Mouse (Mus musculus): ENCODE measurements at regions not wholly inside any gene's neighbourhood (a gene's known extent, or its start where the extent isn't known, plus 50 kb on each side); places are given as distances from the start of the nearest gene placed in this dataset.

DNA sequence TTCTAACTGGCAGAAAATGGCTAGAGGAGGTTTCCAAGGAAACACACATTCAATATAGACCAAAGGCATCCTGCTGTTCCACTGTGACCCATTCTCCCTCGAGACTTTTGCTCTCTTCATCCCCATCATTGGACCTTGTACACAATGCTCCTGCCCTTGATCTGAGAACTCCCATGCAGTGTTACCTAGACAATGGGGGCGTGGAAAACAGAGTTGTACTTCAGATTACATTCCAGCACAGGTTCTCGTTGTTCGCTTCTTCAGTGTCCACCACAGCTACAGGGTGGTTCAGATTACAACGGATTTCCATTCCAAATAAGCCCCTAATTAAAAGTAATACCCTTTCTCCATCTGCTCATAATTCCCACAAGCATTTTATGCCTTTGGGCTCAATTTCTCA, 186.8 kb upstream of the Thbs1 start:
- no peak overlapping the region for H3K9ac ChIP-seq
- no peaks in the 10 kb centered on the region for H3K27me3 ChIP-seq
- no peak overlapping the region for H3K27ac ChIP-seq
- H3K4me2 ChIP-seq: no peak overlapping the region
- no peak overlapping the region for H3K4me3 ChIP-seq
- 64% methylated on average over 5 of the region's 5 CpGs for WGBS
- no peaks in the 10 kb centered on the region for H3K36me3 ChIP-seq
- ATAC-seq (replicated peaks; ENCODE audit: insufficient number of reproducible peaks, insufficient read depth, low FRiP score, low read depth): no peak
- no peaks in the 10 kb centered on the region; the same call in 1 of the 2 replicates for H3K4me1 ChIP-seq (replicated peaks)
- no peaks in the 10 kb centered on the region for H3K9me3 ChIP-seq (replicated peaks)

DNA sequence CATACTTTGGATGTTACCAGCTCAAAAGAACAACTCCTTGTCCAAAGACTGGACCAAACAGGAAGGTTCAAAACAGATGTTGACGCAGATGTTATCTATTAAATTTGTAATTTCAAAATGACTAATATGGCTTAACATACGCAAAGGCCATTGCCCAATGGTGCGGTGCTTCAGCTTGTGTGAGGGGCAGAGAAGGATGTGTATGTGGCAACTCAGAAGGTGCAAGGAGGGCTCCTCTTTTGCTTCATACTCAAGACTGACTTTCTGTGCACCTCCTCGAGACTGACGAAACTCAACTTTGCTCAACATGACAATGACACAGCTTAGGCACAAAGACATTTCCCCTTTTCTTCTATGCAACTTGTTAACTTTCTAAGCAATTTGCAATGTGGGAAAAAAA, 186.3 kb upstream of the Thbs1 start:
- Histone ChIP-seq H3K9ac (no peak overlapping the region), H3K4me1 (replicated peaks) (no peaks in the 10 kb centered on the region; the same call in 1 of the 2 replicates)
- no peak for ATAC-seq (replicated peaks; ENCODE audit: insufficient number of reproducible peaks, insufficient read depth, low FRiP score, low read depth)

GRCm38 (mm10) chr2:117928062-117928461, 183.6 kb upstream of the Thbs1 start:
- Histone ChIP-seq H3K4me3 (no peak overlapping the region), H3K27me3 (no peaks in the 10 kb centered on the region), H3K4me2 (no peak overlapping the region), H3K9ac (no peak overlapping the region), H3K27ac (no peak overlapping the region), H3K36me3 (no peaks in the 10 kb centered on the region), H3K9me3 (replicated peaks) (no peaks in the 10 kb centered on the region), H3K4me1 (replicated peaks) (no peaks in the 10 kb centered on the region; the same call in 1 of the 2 replicates)
- WGBS: 58% methylated on average over 6 of the region's 6 CpGs
- ATAC-seq (replicated peaks; ENCODE audit: insufficient number of reproducible peaks, insufficient read depth, low FRiP score, low read depth): no peak

More for the DNA sequence above, 186.3 kb upstream of the Thbs1 start:
- no peaks in the 10 kb centered on the region for H3K9me3 ChIP-seq (replicated peaks)
- no peaks in the 10 kb centered on the region for H3K27me3 ChIP-seq
- H3K36me3 ChIP-seq: no peaks in the 10 kb centered on the region
- H3K4me2 ChIP-seq: no peak overlapping the region
- no peak overlapping the region for H3K4me3 ChIP-seq
- 89% methylated on average over 5 of the region's 5 CpGs for WGBS
- no peak overlapping the region for H3K27ac ChIP-seq

DNA sequence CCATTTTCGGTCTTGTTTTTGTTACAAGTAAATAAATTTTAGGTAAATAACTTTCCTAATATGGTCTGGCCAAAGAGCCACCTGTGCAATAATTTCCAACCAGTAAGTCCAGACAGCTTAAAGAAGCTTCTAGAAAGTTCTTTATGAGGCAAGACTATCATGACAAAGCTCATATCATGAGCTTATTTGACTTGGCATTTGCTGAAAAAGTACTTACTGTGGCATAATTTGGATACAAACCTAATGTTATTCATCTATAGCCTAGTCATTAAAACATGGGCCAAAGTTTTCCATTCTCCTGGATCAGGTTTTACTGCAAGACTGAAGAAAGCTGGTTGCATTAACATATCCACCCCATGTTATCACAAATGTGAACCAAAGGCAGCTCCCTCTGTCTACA, 182.1 kb upstream of the Thbs1 start:
- H3K4me2 ChIP-seq: no peak overlapping the region
- H3K4me1 ChIP-seq (replicated peaks): no peaks in the 10 kb centered on the region; the same call in 1 of the 2 replicates
- no peak for ATAC-seq (replicated peaks; ENCODE audit: insufficient number of reproducible peaks, insufficient read depth, low FRiP score, low read depth)
- H3K27ac ChIP-seq: no peak overlapping the region
- WGBS: 66% methylated on average over 1 of the region's 1 CpGs
- H3K9ac ChIP-seq: no peak overlapping the region
- H3K4me3 ChIP-seq: no peak overlapping the region
- no peaks in the 10 kb centered on the region for H3K27me3 ChIP-seq
- H3K9me3 ChIP-seq (replicated peaks): no peaks in the 10 kb centered on the region
- no peaks in the 10 kb centered on the region for H3K36me3 ChIP-seq

DNA sequence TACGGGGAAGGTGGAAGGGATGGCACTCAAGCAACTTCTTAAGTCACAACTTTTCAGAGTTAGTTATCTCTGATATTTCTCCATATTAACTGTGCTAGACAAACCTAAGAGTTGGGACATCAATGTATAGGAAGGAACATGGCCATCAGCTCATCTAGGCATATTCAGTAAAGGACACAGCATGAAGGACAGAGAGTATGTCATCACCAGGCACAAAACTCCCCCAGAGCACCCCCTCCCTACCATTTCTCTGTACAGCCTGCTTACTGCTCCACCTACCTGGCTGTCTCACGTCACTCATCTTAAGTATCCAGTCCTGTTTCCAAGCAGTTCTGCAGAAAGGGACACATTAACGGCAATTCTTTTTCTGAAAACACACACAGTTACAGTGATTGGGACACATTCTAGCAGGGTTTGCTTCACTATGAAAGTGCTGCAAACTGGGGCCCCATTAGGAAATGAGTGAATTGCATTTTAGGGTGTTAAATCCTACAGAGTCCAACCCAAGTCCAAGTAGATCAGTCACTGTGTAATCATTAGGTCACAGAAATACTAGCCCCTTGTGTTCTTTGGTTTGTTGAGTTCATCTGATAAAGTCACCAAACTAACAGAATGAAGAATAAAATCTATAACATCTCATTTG, 180.7 kb upstream of the Thbs1 start:
- H3K36me3 ChIP-seq: no peaks in the 10 kb centered on the region
- no peak overlapping the region for H3K9ac ChIP-seq
- ATAC-seq (replicated peaks; ENCODE audit: insufficient number of reproducible peaks, insufficient read depth, low FRiP score, low read depth): no peak
- no peak overlapping the region for H3K27ac ChIP-seq
- WGBS: 82% methylated on average over 3 of the region's 3 CpGs
- no peaks in the 10 kb centered on the region; the same call in 1 of the 2 replicates for H3K4me1 ChIP-seq (replicated peaks)
- H3K27me3 ChIP-seq: no peaks in the 10 kb centered on the region
- no peaks in the 10 kb centered on the region for H3K9me3 ChIP-seq (replicated peaks)
- H3K4me3 ChIP-seq: no peak overlapping the region
- no peak overlapping the region for H3K4me2 ChIP-seq

GRCm38 (mm10) chr2:117936590-117936989, 175.1 kb upstream of the Thbs1 start:
- H3K4me3 ChIP-seq: no peak overlapping the region
- 0 out of 2 replicates have a peak, but pooled peaks cover 3% of the 10 kb centered on the region for H3K4me1 ChIP-seq (replicated peaks)
- WGBS: 58% methylated on average over 6 of the region's 6 CpGs
- H3K27ac ChIP-seq: no peak overlapping the region
- H3K9me3 ChIP-seq (replicated peaks): no peaks in the 10 kb centered on the region
- no peaks in the 10 kb centered on the region for H3K36me3 ChIP-seq
- H3K4me2 ChIP-seq: no peak overlapping the region
- H3K9ac ChIP-seq: no peak overlapping the region
- H3K27me3 ChIP-seq: no peaks in the 10 kb centered on the region
- ATAC-seq (replicated peaks; ENCODE audit: insufficient number of reproducible peaks, insufficient read depth, low FRiP score, low read depth): no peak

DNA sequence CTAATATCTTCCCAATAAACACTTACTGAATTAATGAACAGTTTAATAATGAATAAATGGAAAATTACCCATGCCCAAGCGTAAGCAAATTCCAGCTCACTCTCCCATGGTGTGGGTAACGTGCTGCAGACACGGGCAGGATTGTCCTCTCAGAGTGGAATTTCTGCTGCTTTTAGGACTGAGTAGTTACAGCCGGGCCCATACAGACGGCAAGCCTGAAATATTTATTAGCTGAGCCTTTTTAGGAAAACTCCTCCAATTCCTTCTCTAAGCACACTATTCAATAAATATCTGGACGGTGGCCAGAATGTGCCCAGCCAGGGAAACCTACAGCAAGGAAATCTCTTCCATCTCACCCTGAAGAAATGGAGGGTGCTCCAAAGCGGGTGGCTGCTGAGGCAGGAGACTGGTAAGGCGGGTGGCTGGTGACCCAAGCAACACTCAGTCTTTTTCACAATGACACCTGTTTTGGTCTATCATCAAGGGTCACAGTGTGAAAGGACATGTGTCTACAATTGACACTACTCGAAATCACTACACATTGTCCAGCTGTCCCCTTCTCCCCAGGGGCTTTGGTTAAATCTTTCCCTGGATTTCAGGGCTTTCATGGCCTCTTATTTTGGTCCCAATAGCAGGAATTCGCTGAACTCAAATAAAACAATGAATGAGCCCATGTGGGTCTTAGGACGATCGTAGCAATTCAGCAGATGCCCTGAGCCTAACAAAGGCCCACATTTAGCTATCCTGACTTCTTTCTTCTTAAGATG, 173.2 kb upstream of the Thbs1 start:
- Histone ChIP-seq H3K27me3 (no peaks in the 10 kb centered on the region), H3K4me1 (replicated peaks) (0 out of 2 replicates have a peak, but pooled peaks cover 3% of the 10 kb centered on the region), H3K4me2 (no peak overlapping the region), H3K9me3 (replicated peaks) (no peaks in the 10 kb centered on the region), H3K9ac (no peak overlapping the region), H3K36me3 (no peaks in the 10 kb centered on the region), H3K4me3 (no peak overlapping the region), H3K27ac (no peak overlapping the region)
- WGBS: 70% methylated on average over 12 of the region's 12 CpGs
- no peak for ATAC-seq (replicated peaks; ENCODE audit: insufficient number of reproducible peaks, insufficient read depth, low FRiP score, low read depth)

- 39% methylated on average over 6 of the region's 6 CpGs for WGBS
- H3K4me2 ChIP-seq: peak overlapping the region; percentile 47
- ATAC-seq (replicated peaks; ENCODE audit: insufficient number of reproducible peaks, insufficient read depth, low FRiP score, low read depth): no peak
Observed at GRCm38 (mm10) chr2:117941517-117942096, 170.1 kb upstream of the Thbs1 start.

DNA sequence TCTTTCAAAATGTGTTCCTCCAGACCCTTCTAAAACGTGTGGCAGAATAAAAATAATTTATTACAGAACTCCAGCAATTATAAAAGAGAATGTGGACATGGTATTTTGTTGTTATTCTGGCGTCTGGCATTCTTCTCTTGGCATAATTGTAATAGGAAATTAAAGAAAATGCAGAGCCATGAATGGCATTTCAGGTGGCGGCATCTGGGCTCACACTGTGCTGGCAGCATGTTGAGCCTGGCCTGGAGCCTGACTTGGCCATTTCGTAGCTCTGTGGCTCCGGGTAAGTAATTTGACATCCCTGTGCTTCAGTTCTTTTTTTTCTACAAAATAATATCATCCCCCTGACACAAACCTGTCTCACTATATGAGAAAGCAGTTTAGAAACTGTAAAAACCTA, 168.0 kb upstream of the Thbs1 start:
- no peak overlapping the region for H3K27ac ChIP-seq
- ATAC-seq (replicated peaks; ENCODE audit: insufficient number of reproducible peaks, insufficient read depth, low FRiP score, low read depth): no peak
- 0 out of 2 replicates have a peak, but pooled peaks cover 3% of the 10 kb centered on the region for H3K4me1 ChIP-seq (replicated peaks)

More at GRCm38 (mm10) chr2:117941517-117942096, 170.1 kb upstream of the Thbs1 start:
- Histone ChIP-seq H3K36me3 (no peaks in the 10 kb centered on the region), H3K9ac (no peak overlapping the region), H3K27me3 (no peaks in the 10 kb centered on the region), H3K4me3 (0 out of 2 replicates have a peak overlapping the region, but pooled peaks have one; percentile 17), H3K27ac (no peak overlapping the region), H3K4me1 (replicated peaks) (0 out of 2 replicates have a peak, but pooled peaks cover 3% of the 10 kb centered on the region), H3K9me3 (replicated peaks) (no peaks in the 10 kb centered on the region)

DNA sequence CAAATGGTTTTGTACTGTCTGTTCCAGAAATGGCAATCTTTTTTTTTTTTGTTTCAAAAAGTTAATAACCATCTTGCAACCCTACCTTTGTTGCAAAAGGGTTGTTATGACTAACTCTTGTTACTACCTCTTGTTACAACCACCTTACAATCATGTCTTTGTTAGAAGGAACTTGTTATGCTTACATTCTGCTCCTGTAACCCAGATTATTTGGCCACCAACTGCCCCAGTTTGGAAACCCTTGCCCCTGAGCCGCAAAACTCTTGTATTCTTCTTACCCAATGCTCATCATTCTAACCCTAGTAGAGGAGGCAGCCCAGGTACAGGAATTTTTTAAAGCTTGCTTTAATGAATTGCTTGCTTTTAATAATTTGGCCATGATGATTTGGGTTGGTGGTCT, 167.4 kb upstream of the Thbs1 start:
- no peak overlapping the region for H3K27ac ChIP-seq
- no peak overlapping the region for H3K9ac ChIP-seq
- 0 out of 2 replicates have a peak, but pooled peaks cover 3% of the 10 kb centered on the region for H3K4me1 ChIP-seq (replicated peaks)
- no peaks in the 10 kb centered on the region for H3K36me3 ChIP-seq
- 87% methylated on average over 1 of the region's 1 CpGs for WGBS
- H3K4me2 ChIP-seq: no peak overlapping the region
- no peaks in the 10 kb centered on the region for H3K27me3 ChIP-seq
- no peak overlapping the region for H3K4me3 ChIP-seq
- ATAC-seq (replicated peaks; ENCODE audit: insufficient number of reproducible peaks, insufficient read depth, low FRiP score, low read depth): no peak
- no peaks in the 10 kb centered on the region for H3K9me3 ChIP-seq (replicated peaks)

More for the DNA sequence above, 168.0 kb upstream of the Thbs1 start:
- no peak overlapping the region for H3K9ac ChIP-seq
- 72% methylated on average over 5 of the region's 5 CpGs for WGBS
- H3K4me2 ChIP-seq: no peak overlapping the region
- H3K9me3 ChIP-seq (replicated peaks): no peaks in the 10 kb centered on the region
- H3K4me3 ChIP-seq: no peak overlapping the region
- H3K36me3 ChIP-seq: no peaks in the 10 kb centered on the region
- no peaks in the 10 kb centered on the region for H3K27me3 ChIP-seq

- Histone ChIP-seq H3K4me2 (no peak overlapping the region), H3K9me3 (replicated peaks) (no peaks in the 10 kb centered on the region), H3K4me3 (no peak overlapping the region), H3K4me1 (replicated peaks) (0 out of 2 replicates have a peak, but pooled peaks cover 3% of the 10 kb centered on the region), H3K27me3 (no peaks in the 10 kb centered on the region), H3K27ac (no peak overlapping the region), H3K9ac (no peak overlapping the region), H3K36me3 (no peaks in the 10 kb centered on the region)
- 70% methylated on average over 2 of the region's 2 CpGs for WGBS
- no peak for ATAC-seq (replicated peaks; ENCODE audit: insufficient number of reproducible peaks, insufficient read depth, low FRiP score, low read depth)
Observed at GRCm38 (mm10) chr2:117944942-117945341, 166.7 kb upstream of the Thbs1 start.
